10 mouse cellular contexts compared by ENCODE assay signal in the genomic region with DNA sequence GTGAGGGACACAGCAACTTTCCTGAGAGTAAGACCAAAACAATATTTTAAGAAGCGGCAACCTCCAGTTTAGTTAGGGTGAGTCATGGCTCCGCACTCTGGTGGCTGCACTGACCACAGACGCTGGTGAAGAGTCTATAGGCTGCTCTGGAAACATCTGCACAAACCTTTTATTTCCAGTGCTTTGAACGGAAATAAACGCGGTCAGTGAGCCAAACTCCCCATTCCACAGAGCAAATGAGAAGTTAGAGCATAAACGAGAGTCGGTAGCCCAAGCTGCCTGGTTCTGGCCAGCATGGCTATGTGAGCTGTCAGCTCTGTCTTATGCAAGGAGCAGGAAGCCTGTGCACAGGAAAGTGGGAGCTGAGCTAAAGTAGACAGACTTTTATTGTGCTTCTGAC. TPM values are rescaled to one million over a fixed set of nuclear protein-coding genes. Genes with fewer than 3 reads are reported as not detected.
DNase-seq lines count a peak whose midpoint lies in the region; TF ChIP-seq lines count a peak whose summit lies in the region.
"Had no signal": no experiment of that assay in that cellular context is flagged by ENCODE, and none has a peak within 500 bp of the region (broad histone marks: within the 10 kb centered on the region; RNA-seq: fewer than 3 reads in every experiment).

No protein-coding gene starts in this region.

- no peak overlapping the region for H3K4me3 ChIP-seq in macrophage (ENCODE audit: inconsistent target)
- H3K4me3 ChIP-seq in thymus, adult 2 months (ENCODE audit: control insufficient read depth, insufficient read depth, low read length) = no peak overlapping the region

- H3K27ac ChIP-seq in macrophage = peak overlapping the region; percentile 75
- no peak overlapping the region for H3K27ac ChIP-seq in thymus, adult 2 months (ENCODE audit: control insufficient read depth, insufficient read depth, low read length)

- H3K79me2 ChIP-seq in macrophage (ENCODE audit: inconsistent target) = no peaks in the 10 kb centered on the region

- H3K27me3 ChIP-seq in thymus, adult 2 months (ENCODE audit: control insufficient read depth, insufficient read depth, low read length) = no peaks in the 10 kb centered on the region

- DNase-seq in adrenal gland, adult 2 months = peak; percentile 17
- no peak for DNase-seq in adrenal gland, adult 8-10 months
- peak; percentile 18 for DNase-seq in brain, adult 2 months (ENCODE audit: low read depth, low spot score)
- peak; percentile 50 for DNase-seq in kidney, adult 18-20 months
- DNase-seq in thymus, postnatal 14 days = no peak
- DNase-seq in thymus, adult 2 months = no peak
- DNase-seq in frontal cortex, postnatal 10 days (ENCODE audit: low spot score in 2 of 2) = no peak
- DNase-seq: adrenal gland, postnatal 14 days; thymus, postnatal 4 days had no signal

- TF ChIP-seq CTCF in thymus, adult 2 months (IDR thresholded peaks at IDR 0.05; ENCODE audit: borderline replicate concordance, control insufficient read depth, extremely low read depth, insufficient read depth, low read length, poor library complexity) = no peak

- no peaks in the 10 kb centered on the region for H3K36me3 ChIP-seq in macrophage (ENCODE audit: inconsistent target)
- no peaks in the 10 kb centered on the region for H3K36me3 ChIP-seq in thymus, adult 2 months (ENCODE audit: control insufficient read depth, insufficient read depth, low read length)

- H3K4me1 ChIP-seq in thymus, adult 2 months (replicated peaks; ENCODE audit: control insufficient read depth, insufficient read depth, low read length) = no peaks in the 10 kb centered on the region

- no peak for TF ChIP-seq POLR2A in thymus, adult 2 months (IDR thresholded peaks at IDR 0.05; ENCODE audit: control insufficient read depth, extremely low read depth, insufficient read depth, low read length, poor library complexity)

- WGBS in macrophage (ENCODE audit: missing documents) = 5% methylated on average over 8 of the region's 8 CpGs
- WGBS in thymus, adult 2 months = 1% methylated on average over 8 of the region's 8 CpGs

RNA-seq across cellular contexts. Expression of a gene that starts 1.9 kb away (rescaled TPM):
- total RNA-seq in adrenal gland, adult 2 months (2021) = 10 to 100 TPM; 31.3 to 52.2 TPM
- polyA plus RNA-seq in adrenal gland, adult 2 months (2012; rRNA removed) = 18.5 and 28.6 TPM in 2 replicates
- 10 to 100 TPM; 44.0 to 95.8 (median 70.5) TPM for total RNA-seq in adrenal gland, adult 8-10 months (2022)
- total RNA-seq in macrophage (2018; cell fraction: chromatin; rRNA removed) = 10 to 100 TPM in 6 of 26 experiments, 1 to 10 TPM in 18, under 1 TPM in 2; 0.59 to 15.4 (median 5.3) TPM
- 1 to 10 TPM in 22 of 26 experiments, under 1 TPM in 4; 0.85 to 9.4 (median 2.8) TPM for total RNA-seq in macrophage (2018; cell fraction: cytosol; rRNA removed)
- total RNA-seq in macrophage (2018; cell fraction: nucleus; rRNA removed) = 10 to 100 TPM in 8 of 26 experiments, 1 to 10 TPM in 17, under 1 TPM in 1; 0.83 to 20.4 (median 5.2) TPM
- 2.0 to 6.5 TPM (median 2.1 TPM) in 3 replicates for polyA plus RNA-seq in macrophage (2018)
- polyA plus RNA-seq in thymus, adult 2 months (2012; rRNA removed) = 39.2 and 44.4 TPM in 2 replicates

Comparison
In these comparisons a context has a peak if more than half of its experiments do, and no peak if none do; other contexts are left out.
1. DNase-seq: peak in adrenal gland, adult 2 months (single experiment), brain, adult 2 months (single experiment) and kidney, adult 18-20 months (single experiment); none in adrenal gland, adult 8-10 months (single experiment), thymus, postnatal 14 days (single experiment), thymus, adult 2 months (single experiment) and frontal cortex, postnatal 10 days (0 of 2).